Mouse (Mus musculus) bone marrow macrophage, adult 2 months (primary cell): Measurements from ENCODE around the gene Cbx4. TPM values are rescaled to one million over a fixed set of nuclear protein-coding genes. Genes with fewer than 3 reads are reported as not detected.

Experiments
- H3K27ac ChIP-seq: 2 replicates; pipeline ENCODE4 v1.5.1; 2012; ENCODE audit warnings: low read depth, low read length; ENCODE audit not compliant: insufficient read depth
- H3K4me1 ChIP-seq: 2 replicates; pipeline ENCODE4 v1.6.1; 2012; ENCODE audit warnings: low read length; ENCODE audit not compliant: control insufficient read depth, insufficient read depth
- H3K4me3 ChIP-seq: 2 replicates; pipeline ENCODE4 v1.5.1; 2012; ENCODE audit warnings: mild to moderate bottlenecking, low read length, moderate library complexity; ENCODE audit not compliant: insufficient read depth
- CTCF ChIP-seq: IDR thresholded peaks from 2 replicates; pipeline ENCODE4 v1.5.1; 2012; ENCODE audit warnings: low read depth, mild to moderate bottlenecking, low read length, moderate library complexity
- POLR2A ChIP-seq: IDR thresholded peaks from 2 replicates; pipeline ENCODE4 v1.6.1; 2012; ENCODE audit warnings: mild to moderate bottlenecking, low read depth, low read length, borderline replicate concordance
- polyA plus RNA-seq: library from polyadenylated mRNA; stranded (reverse); fragments of >200 nt; gene quantifications from 2 replicates; pipeline ENCODE4 v1.2.4, GENCODE M21; 2012; ENCODE audit not compliant: missing spikeins, insufficient read depth, insufficient read length

Cbx4 gene
- polyA plus RNA-seq, 1 experiment, result 15.8 TPM

DNA sequence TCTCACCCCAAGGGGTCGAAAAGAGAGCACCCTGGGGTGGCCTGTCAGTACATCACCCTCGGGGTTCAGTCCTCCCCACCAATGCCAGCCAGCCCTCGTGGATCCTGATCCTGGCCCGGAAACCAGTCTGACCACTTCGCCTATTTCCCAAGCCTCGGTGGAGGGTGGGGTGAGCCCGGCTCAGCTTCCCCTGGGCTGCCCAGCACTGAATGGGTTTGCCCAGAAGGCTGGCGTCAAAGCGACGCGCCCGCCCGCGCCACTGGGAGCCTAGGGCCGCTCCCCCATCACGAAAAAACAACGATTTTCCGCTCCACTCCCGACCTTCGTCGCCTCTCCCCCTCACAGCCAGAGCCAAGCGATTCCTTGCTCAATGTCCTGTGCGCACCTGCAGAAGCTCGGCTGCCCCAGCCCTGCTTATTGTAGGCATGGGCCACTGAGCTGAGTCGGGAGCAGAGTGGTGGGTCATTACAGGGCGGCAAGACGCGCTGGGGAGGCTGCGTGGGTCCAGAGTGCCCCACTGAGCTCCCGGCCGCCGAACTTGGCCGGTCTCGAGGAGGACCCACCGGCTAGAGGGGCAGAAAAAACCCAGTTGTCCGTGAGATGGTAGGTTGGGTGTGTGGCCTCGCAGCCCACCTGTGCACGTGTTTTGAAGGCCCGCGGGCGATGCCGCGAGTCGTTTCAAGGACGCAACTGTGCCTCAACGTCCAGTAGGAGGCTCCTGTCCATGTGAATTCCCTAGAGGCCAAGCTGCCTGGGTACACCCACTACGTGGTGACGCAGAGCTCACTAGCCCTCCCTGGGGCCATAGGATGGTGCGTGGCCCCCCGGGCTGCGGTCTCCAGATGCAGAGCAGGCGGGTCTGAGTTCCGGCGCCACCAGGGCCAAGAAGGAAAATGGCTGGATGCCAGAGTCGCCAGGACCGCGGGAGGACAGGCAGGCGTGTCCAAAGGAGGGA is 27.7 kb downstream of the Cbx4 start:
- peaks cover 15% of the 10 kb centered on the region for H3K4me1 ChIP-seq
- TF ChIP-seq POLR2A (no peak), CTCF (peak; percentile 16; the same call in 1 of the 2 replicates)
- no peak overlapping the region for H3K27ac ChIP-seq
- peak overlapping the region; percentile 24 for H3K4me3 ChIP-seq

DNA sequence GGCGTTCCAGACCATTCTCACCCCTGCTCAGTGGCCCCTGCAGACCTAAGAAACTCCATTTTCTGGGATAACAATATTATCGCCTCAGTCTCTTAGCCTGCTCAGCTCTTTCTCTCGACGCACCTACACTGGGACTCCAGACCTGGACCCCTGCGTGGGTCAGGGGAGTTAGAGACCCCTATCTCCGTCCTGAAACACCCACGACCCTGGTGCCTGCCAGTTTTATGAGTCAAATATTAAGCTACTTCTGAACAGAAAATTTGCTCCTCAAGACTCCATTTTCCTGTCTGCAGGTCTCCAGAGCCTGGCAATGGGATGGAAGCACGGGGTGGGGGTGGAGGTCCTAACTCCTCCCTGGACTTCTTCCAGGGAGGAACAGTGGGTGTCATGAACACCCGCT is 28.7 kb downstream of the Cbx4 start:
- H3K4me3 ChIP-seq, result peak overlapping the region; percentile 71
- no peak overlapping the region for H3K27ac ChIP-seq
- H3K4me1 ChIP-seq, result peaks cover 15% of the 10 kb centered on the region
- TF ChIP-seq POLR2A, result no peak
- no peak for TF ChIP-seq CTCF

DNA sequence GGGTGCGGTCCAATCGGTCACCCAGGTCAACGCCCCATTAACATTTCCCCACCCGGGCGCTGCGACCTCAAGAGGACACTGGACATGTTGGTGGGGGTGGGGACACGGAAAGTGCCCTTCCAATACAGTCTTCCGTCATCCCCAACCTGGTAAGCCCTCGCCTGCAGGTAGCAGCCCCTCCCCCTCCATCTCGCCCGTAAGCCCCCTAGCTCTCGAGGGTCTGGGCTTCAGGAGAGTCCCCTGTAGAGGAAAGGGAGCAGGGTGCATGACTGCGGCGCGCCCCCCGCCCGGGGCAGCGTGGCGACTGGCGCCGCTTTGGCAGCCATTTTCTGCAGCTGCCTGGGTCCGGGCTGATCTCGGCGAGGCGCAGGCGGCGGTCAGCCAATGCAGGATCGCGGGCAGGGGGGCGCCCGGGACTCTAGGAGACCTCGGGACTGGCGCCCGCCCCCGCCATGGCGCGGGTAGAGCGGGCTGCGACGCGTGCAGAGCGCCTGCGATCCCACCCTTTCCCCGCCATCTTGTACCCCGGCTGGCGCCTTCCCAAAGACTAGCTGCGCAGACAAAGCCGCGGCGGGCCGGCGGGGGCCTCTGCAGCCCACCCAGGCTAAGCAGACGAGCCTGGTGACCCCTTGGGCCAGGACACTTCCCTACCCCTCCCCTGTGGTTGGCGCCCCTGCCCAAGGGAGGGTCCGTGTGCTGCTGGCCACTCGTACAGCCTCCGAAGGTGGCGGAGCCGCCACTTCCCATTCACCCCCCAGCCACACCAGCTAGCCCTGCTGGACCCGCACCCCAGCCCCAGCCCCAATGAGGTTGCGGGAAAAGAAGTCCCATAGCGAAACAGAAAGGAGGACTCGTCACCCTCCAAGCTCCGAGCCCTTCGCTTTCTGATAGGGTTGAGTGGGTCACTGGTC is 29.5 kb downstream of the Cbx4 start:
- Histone ChIP-seq H3K4me3 (peak overlapping the region; percentile 71), H3K4me1 (peaks cover 15% of the 10 kb centered on the region), H3K27ac (no peak overlapping the region)
- TF ChIP-seq POLR2A (no peak), CTCF (no peak)

GRCm38 (mm10) chr11:119055571-119056131 is 30.4 kb downstream of the Cbx4 start:
- Histone ChIP-seq H3K4me3 (peak overlapping the region; percentile 27; the same call in 1 of the 2 replicates), H3K4me1 (peaks cover 15% of the 10 kb centered on the region), H3K27ac (no peak overlapping the region)
- no peak for TF ChIP-seq POLR2A
- TF ChIP-seq CTCF, result no peak

GRCm38 (mm10) chr11:119054351-119055345 is 31.4 kb downstream of the Cbx4 start:
- no peak overlapping the region for H3K4me3 ChIP-seq
- H3K4me1 ChIP-seq, result peaks cover 18% of the 10 kb centered on the region
- H3K27ac ChIP-seq, result no peak overlapping the region
- TF ChIP-seq POLR2A (no peak), CTCF (peak; percentile 41)

DNA sequence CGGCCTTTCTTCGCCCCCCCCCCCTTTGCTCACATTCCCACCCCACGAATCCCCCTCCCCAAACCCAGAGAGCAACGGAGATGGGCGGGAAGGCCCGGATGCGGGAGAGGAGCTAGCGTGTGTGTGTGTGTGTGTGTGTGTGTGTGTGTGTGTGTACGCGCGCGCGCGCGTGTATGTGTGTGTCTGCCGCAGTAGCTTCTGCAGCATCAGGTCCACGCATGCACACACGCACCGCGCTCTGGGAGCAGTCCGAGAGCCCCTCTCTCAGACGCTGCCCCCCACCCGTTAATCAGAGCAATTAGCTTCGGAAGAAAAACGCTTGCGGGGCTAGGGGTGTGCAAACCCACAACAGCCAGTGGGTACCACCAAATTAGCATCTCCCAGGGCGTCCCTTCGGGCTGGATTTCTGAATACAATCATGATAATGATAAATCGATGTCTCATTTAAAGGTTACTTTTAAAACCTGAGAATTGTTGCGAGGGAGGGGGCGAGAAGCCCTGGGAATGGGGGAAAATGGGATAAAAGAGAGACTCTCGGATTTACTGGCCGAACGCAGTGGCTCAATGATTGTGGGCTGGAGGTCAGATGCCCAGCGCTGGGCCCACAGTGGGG is 32.2 kb downstream of the Cbx4 start:
- H3K4me3 ChIP-seq, result no peak overlapping the region
- peaks cover 18% of the 10 kb centered on the region for H3K4me1 ChIP-seq
- no peak overlapping the region for H3K27ac ChIP-seq
- no peak for TF ChIP-seq CTCF
- no peak for TF ChIP-seq POLR2A

- TF ChIP-seq POLR2A, result no peak
- no peak overlapping the region for H3K4me3 ChIP-seq
- H3K4me1 ChIP-seq, result peaks cover 13% of the 10 kb centered on the region
- no peak overlapping the region for H3K27ac ChIP-seq
Measured at GRCm38 (mm10) chr11:119053257-119053670, 32.8 kb downstream of the Cbx4 start.

- TF ChIP-seq CTCF, result no peak
- TF ChIP-seq POLR2A, result no peak
- H3K27ac ChIP-seq, result no peak overlapping the region
- H3K4me1 ChIP-seq, result peaks cover 9% of the 10 kb centered on the region
Measured at GRCm38 (mm10) chr11:119052661-119053256, 33.3 kb downstream of the Cbx4 start.

More at GRCm38 (mm10) chr11:119052661-119053256, 33.3 kb downstream of the Cbx4 start:
- no peak overlapping the region for H3K4me3 ChIP-seq
